9 mouse cellular contexts compared by ENCODE assay signal in genomic region chr9:50774026-50774462, GRCm38 (mm10). TPM values are rescaled to one million over a fixed set of nuclear protein-coding genes. Genes with fewer than 3 reads are reported as not detected.
DNase-seq lines count a peak whose midpoint lies in the region; ATAC-seq and TF ChIP-seq lines count a peak whose summit lies in the region.
"Had no signal": no experiment of that assay in that cellular context is flagged by ENCODE, and none has a peak within 500 bp of the region (broad histone marks: within the 10 kb centered on the region; RNA-seq: fewer than 3 reads in every experiment).

No protein-coding gene starts in this region.

- H3K4me3 ChIP-seq in lung, embryonic 14.5 days (ENCODE audit: low read depth, low read length): 0 out of 2 replicates have a peak overlapping the region, but pooled peaks have one; percentile 90
- 0 out of 2 replicates have a peak overlapping the region, but pooled peaks have one; percentile 94 for H3K4me3 ChIP-seq in liver, embryonic 13.5 days (replicated peaks)

- H3K4me1 ChIP-seq in lung, embryonic 14.5 days (ENCODE audit: insufficient read depth): no peaks in the 10 kb centered on the region
- H3K4me1 ChIP-seq in liver, embryonic 13.5 days (replicated peaks): peaks cover 50% of the 10 kb centered on the region

- no peak overlapping the region for H3K27ac ChIP-seq in lung, embryonic 14.5 days (ENCODE audit: low read depth)
- peak overlapping the region; percentile 4 for H3K27ac ChIP-seq in liver, embryonic 13.5 days

- no peaks in the 10 kb centered on the region for H3K9me3 ChIP-seq in lung, embryonic 14.5 days (ENCODE audit: low read depth, low read length)
- no peaks in the 10 kb centered on the region for H3K9me3 ChIP-seq in liver, embryonic 13.5 days (replicated peaks)

- no peak for ATAC-seq in lung, embryonic 14.5 days (ENCODE audit: insufficient read depth)
- 0 out of 2 replicates have a peak, but pooled peaks have one; percentile 11 for ATAC-seq in erythroid progenitor cell, adult 5-6 weeks (replicated peaks; ENCODE audit: low FRiP score, poor library complexity, severe bottlenecking)
- ATAC-seq in liver, embryonic 13.5 days (ENCODE audit: low read depth): no peak

- 58% methylated on average over 4 of the region's 4 CpGs for WGBS in lung, embryonic 14.5 days
- 51% methylated on average over 4 of the region's 4 CpGs for WGBS in liver, embryonic 13.5 days (ENCODE audit: insufficient replicate concordance)

- H3K27me3 ChIP-seq in lung, embryonic 14.5 days (ENCODE audit: insufficient read depth, low read length): no peaks in the 10 kb centered on the region
- H3K27me3 ChIP-seq in liver, embryonic 13.5 days: no peaks in the 10 kb centered on the region
- no peaks in the 10 kb centered on the region for H3K27me3 ChIP-seq in splenic B cell, adult 2 months (ENCODE audit: control insufficient read depth, insufficient read depth, low read length, poor library complexity, severe bottlenecking)

- peaks cover 26% of the 10 kb centered on the region; the same call in 1 of the 2 replicates for H3K36me3 ChIP-seq in lung, embryonic 14.5 days (ENCODE audit: insufficient read depth)
- H3K36me3 ChIP-seq in liver, embryonic 13.5 days: peaks cover 26% of the 10 kb centered on the region
- H3K36me3 ChIP-seq in splenic B cell, adult 2 months (ENCODE audit: control insufficient read depth, insufficient read depth, low read length, poor library complexity, severe bottlenecking): peaks cover 2% of the 10 kb centered on the region

- H3K9ac ChIP-seq in lung, embryonic 14.5 days: 0 out of 2 replicates have a peak overlapping the region, but pooled peaks have one; percentile 21
- H3K9ac ChIP-seq in liver, embryonic 13.5 days: peak overlapping the region; percentile 90; the same call in 1 of the 2 replicates

- no peak for TF ChIP-seq CTCF in lung, embryonic 14.5 days (IDR thresholded peaks at IDR 0.05; ENCODE audit: low read depth)

- DNase-seq in lung, embryonic 14.5 days: no peak
- no peak for DNase-seq in lung, postnatal 25 days (ENCODE audit: low spot score)
- no peak for DNase-seq in liver, embryonic 13.5 days
- peak; percentile 87 for DNase-seq in splenic B cell, adult 2 months (ENCODE audit: low read depth, low spot score)
- DNase-seq in layer of hippocampus, postnatal 25 days (ENCODE audit: extremely low spot score in 1 of 2, low spot score in 1 of 2): no peak
- DNase-seq in ovary, postnatal 14 days (ENCODE audit: low spot score): no peak
- DNase-seq: gastrocnemius, postnatal 10 days; right cerebral cortex, postnatal 25 days had no signal

- peak overlapping the region; percentile 87 for H3K4me2 ChIP-seq in lung, embryonic 14.5 days
- peak overlapping the region; percentile 96 for H3K4me2 ChIP-seq in liver, embryonic 13.5 days

RNA-seq across cellular contexts. Expression of gene Alg9, which starts 0.8 kb away (rescaled TPM):
- 39.5 and 43.7 TPM in 2 replicates for polyA plus RNA-seq in lung, embryonic 14.5 days (2014; fragmentation: Nextera tagmentation; extraction: Ambion mirVana)
- 16.8 and 45.4 TPM in 2 replicates for total RNA-seq in erythroid progenitor cell, adult 5-6 weeks (2015; ENCODE audit: low replicate concordance)
- total RNA-seq in erythroid progenitor cell, adult 5-6 weeks (2017; ENCODE audit: low replicate concordance): 11.4 and 14.8 TPM in 2 replicates
- polyA plus RNA-seq in liver, embryonic 13.5 days (2015; fragmentation: Nextera tagmentation; extraction: Ambion mirVana): 15.9 and 17.5 TPM in 2 replicates
- 10 to 100 TPM; 28.4 to 30.7 TPM for total RNA-seq in layer of hippocampus, postnatal 25 days (2021)

RNA-seq across cellular contexts. Expression of gene 1110032A03Rik, which starts 1.3 kb away (rescaled TPM):
- polyA plus RNA-seq in lung, embryonic 14.5 days (2014; fragmentation: Nextera tagmentation; extraction: Ambion mirVana): 29.1 and 30.3 TPM in 2 replicates
- 28.1 and 38.2 TPM in 2 replicates for total RNA-seq in erythroid progenitor cell, adult 5-6 weeks (2015; ENCODE audit: low replicate concordance)
- total RNA-seq in erythroid progenitor cell, adult 5-6 weeks (2017; ENCODE audit: low replicate concordance): 15.9 and 21.1 TPM in 2 replicates
- 13.4 and 14.6 TPM in 2 replicates for polyA plus RNA-seq in liver, embryonic 13.5 days (2015; fragmentation: Nextera tagmentation; extraction: Ambion mirVana)
- 10 to 100 TPM; 31.2 to 35.2 TPM for total RNA-seq in layer of hippocampus, postnatal 25 days (2021)

RNA-seq across cellular contexts. Expression of gene Fdxacb1, which starts 6.0 kb away (rescaled TPM):
- 15.2 and 15.3 TPM in 2 replicates for polyA plus RNA-seq in lung, embryonic 14.5 days (2014; fragmentation: Nextera tagmentation; extraction: Ambion mirVana)
- 7.9 and 8.0 TPM in 2 replicates for total RNA-seq in erythroid progenitor cell, adult 5-6 weeks (2015; ENCODE audit: low replicate concordance)
- 6.8 and 8.2 TPM in 2 replicates for total RNA-seq in erythroid progenitor cell, adult 5-6 weeks (2017; ENCODE audit: low replicate concordance)
- 11.8 and 13.2 TPM in 2 replicates for polyA plus RNA-seq in liver, embryonic 13.5 days (2015; fragmentation: Nextera tagmentation; extraction: Ambion mirVana)
- total RNA-seq in layer of hippocampus, postnatal 25 days (2021): 1 to 10 TPM; 5.1 to 5.8 TPM

RNA-seq across cellular contexts. Expression of gene Hspb2, which starts 21.9 kb away (rescaled TPM):
- polyA plus RNA-seq in lung, embryonic 14.5 days (2014; fragmentation: Nextera tagmentation; extraction: Ambion mirVana): 3.4 and 6.0 TPM in 2 replicates
- total RNA-seq in erythroid progenitor cell, adult 5-6 weeks (2015; ENCODE audit: low replicate concordance): not detected in 2 replicates
- not detected in 2 replicates for total RNA-seq in erythroid progenitor cell, adult 5-6 weeks (2017; ENCODE audit: low replicate concordance)
- polyA plus RNA-seq in liver, embryonic 13.5 days (2015; fragmentation: Nextera tagmentation; extraction: Ambion mirVana): 1.4 TPM in 2 replicates
- 1 to 10 TPM in 1 of 2 experiments, under 1 TPM in 1; 0.96 to 1.7 TPM for total RNA-seq in layer of hippocampus, postnatal 25 days (2021)

RNA-seq across cellular contexts. Expression of gene Cryab, which starts 22.9 kb away (rescaled TPM):
- 41.1 and 64.3 TPM in 2 replicates for polyA plus RNA-seq in lung, embryonic 14.5 days (2014; fragmentation: Nextera tagmentation; extraction: Ambion mirVana)
- total RNA-seq in erythroid progenitor cell, adult 5-6 weeks (2015; ENCODE audit: low replicate concordance): not detected in 2 replicates
- not detected in 2 replicates for total RNA-seq in erythroid progenitor cell, adult 5-6 weeks (2017; ENCODE audit: low replicate concordance)
- 8.7 and 11.0 TPM in 2 replicates for polyA plus RNA-seq in liver, embryonic 13.5 days (2015; fragmentation: Nextera tagmentation; extraction: Ambion mirVana)
- 100 to 1,000 TPM; 125 to 157 TPM for total RNA-seq in layer of hippocampus, postnatal 25 days (2021)
